In genomic region chr12:8313270-8313771, GRCm38 (mm10) we compare ENCODE assay signal across 8 mouse cellular contexts. TPM values are rescaled to one million over a fixed set of nuclear protein-coding genes. Genes with fewer than 3 reads are reported as not detected.
A peak's percentile ranks its signal among the peaks of the same experiment; 100 is the strongest.
DNase-seq lines count a peak whose midpoint lies in the region; ATAC-seq and TF ChIP-seq lines count a peak whose summit lies in the region.

Gene Hs1bp3, plus strand, starts transcription at chr12:8313432.

- peak within 1 kb of the TSS; percentile 67 for H3K4me3 ChIP-seq in forebrain, embryonic 10.5 days
- peak within 1 kb of the TSS; percentile 66 for H3K4me3 ChIP-seq in heart, embryonic 15.5 days
- H3K4me3 ChIP-seq in liver, embryonic 16.5 days (ENCODE audit: low read depth, low read length), result peak within 1 kb of the TSS; percentile 58
- peak within 1 kb of the TSS; percentile 57 for H3K4me3 ChIP-seq in neural tube, embryonic 12.5 days
- H3K4me3 ChIP-seq in stomach, postnatal 0 days (ENCODE audit: low read depth, low read length), result peak within 1 kb of the TSS; percentile 66

- peaks cover 45% of the 10 kb centered on the region for H3K27me3 ChIP-seq in forebrain, embryonic 10.5 days (ENCODE audit: poor library complexity, severe bottlenecking)
- H3K27me3 ChIP-seq in heart, embryonic 15.5 days, result peaks cover 22% of the 10 kb centered on the region
- peaks cover 16% of the 10 kb centered on the region for H3K27me3 ChIP-seq in liver, embryonic 16.5 days (ENCODE audit: control insufficient read depth, insufficient read depth, low read depth, low read length)
- peaks cover 15% of the 10 kb centered on the region for H3K27me3 ChIP-seq in neural tube, embryonic 12.5 days (replicated peaks)
- H3K27me3 ChIP-seq in stomach, postnatal 0 days (ENCODE audit: control insufficient read depth, insufficient read depth, low read length), result no peaks in the 10 kb centered on the region

- WGBS in forebrain, embryonic 10.5 days, result under 1% methylated on average over 38 of the region's 38 CpGs
- under 1% methylated on average over 38 of the region's 38 CpGs for WGBS in heart, embryonic 15.5 days
- WGBS in liver, embryonic 16.5 days (ENCODE audit: insufficient replicate concordance), result 0% methylated on average over 37 of the region's 38 CpGs
- under 1% methylated on average over 38 of the region's 38 CpGs for WGBS in neural tube, embryonic 12.5 days
- under 1% methylated on average over 35 of the region's 38 CpGs for WGBS in stomach, postnatal 0 days

- TF ChIP-seq EP300 in stomach, postnatal 0 days (optimal IDR thresholded peaks at IDR 0.05), result no peak

- H3K36me3 ChIP-seq in forebrain, embryonic 10.5 days (replicated peaks), result peaks cover 6% of the 10 kb centered on the region
- H3K36me3 ChIP-seq in heart, embryonic 15.5 days, result peaks cover 7% of the 10 kb centered on the region; the same call in 1 of the 2 replicates
- H3K36me3 ChIP-seq in liver, embryonic 16.5 days (ENCODE audit: control insufficient read depth, insufficient read depth), result no peaks in the 10 kb centered on the region
- H3K36me3 ChIP-seq in neural tube, embryonic 12.5 days, result peaks cover 3% of the 10 kb centered on the region; the same call in 1 of the 2 replicates
- H3K36me3 ChIP-seq in stomach, postnatal 0 days (ENCODE audit: control insufficient read depth, insufficient read depth, low read length), result no peaks in the 10 kb centered on the region

- peak; percentile 93 for TF ChIP-seq CTCF in stomach, postnatal 0 days (IDR thresholded peaks at IDR 0.05; ENCODE audit: low read depth)

- peak within 1 kb of the TSS; percentile 77 for H3K4me2 ChIP-seq in heart, embryonic 15.5 days
- peak within 1 kb of the TSS; percentile 68 for H3K4me2 ChIP-seq in liver, embryonic 16.5 days (ENCODE audit: low read depth, low read length)
- H3K4me2 ChIP-seq in neural tube, embryonic 12.5 days (replicated peaks), result peak within 1 kb of the TSS; percentile 81
- peak within 1 kb of the TSS; percentile 86 for H3K4me2 ChIP-seq in stomach, postnatal 0 days (replicated peaks; ENCODE audit: low read depth)

- peak within 1 kb of the TSS; percentile 83 for H3K27ac ChIP-seq in forebrain, embryonic 10.5 days
- no peak within 1 kb of the TSS for H3K27ac ChIP-seq in heart, embryonic 15.5 days
- H3K27ac ChIP-seq in liver, embryonic 16.5 days (ENCODE audit: low read length), result no peak within 1 kb of the TSS
- H3K27ac ChIP-seq in neural tube, embryonic 12.5 days, result no peak within 1 kb of the TSS
- H3K27ac ChIP-seq in stomach, postnatal 0 days (replicated peaks), result no peak within 1 kb of the TSS

- H3K4me1 ChIP-seq in forebrain, embryonic 10.5 days, result peaks cover 36% of the 10 kb centered on the region
- peaks cover 12% of the 10 kb centered on the region for H3K4me1 ChIP-seq in heart, embryonic 15.5 days (replicated peaks)
- H3K4me1 ChIP-seq in liver, embryonic 16.5 days (ENCODE audit: control insufficient read depth, low read depth, low read length), result peaks cover 3% of the 10 kb centered on the region; the same call in 1 of the 2 replicates
- H3K4me1 ChIP-seq in neural tube, embryonic 12.5 days, result peaks cover 19% of the 10 kb centered on the region
- no peaks in the 10 kb centered on the region for H3K4me1 ChIP-seq in stomach, postnatal 0 days (replicated peaks; ENCODE audit: control insufficient read depth, insufficient read depth)

- H3K9ac ChIP-seq in heart, embryonic 15.5 days, result peak within 1 kb of the TSS; percentile 72
- H3K9ac ChIP-seq in liver, embryonic 16.5 days (ENCODE audit: low read depth, low read length), result peak within 1 kb of the TSS; percentile 33; the same call in 1 of the 2 replicates
- peak within 1 kb of the TSS; percentile 71 for H3K9ac ChIP-seq in neural tube, embryonic 12.5 days
- peak within 1 kb of the TSS; percentile 76 for H3K9ac ChIP-seq in stomach, postnatal 0 days (ENCODE audit: low read length)

- ATAC-seq in heart, embryonic 15.5 days (replicated peaks; ENCODE audit: insufficient number of reproducible peaks, insufficient read depth, low FRiP score, low read depth), result peak; percentile 77
- ATAC-seq in liver, embryonic 16.5 days (ENCODE audit: low read depth), result peak; percentile 85
- ATAC-seq in neural tube, embryonic 12.5 days (ENCODE audit: low FRiP score, low read depth), result peak; percentile 81
- peak; percentile 86 for ATAC-seq in stomach, postnatal 0 days (ENCODE audit: low FRiP score, low TSS enrichment)

- DNase-seq in CD8-positive naive resting alpha-beta T cell, adult 2 months (ENCODE audit: low read depth in 2 of 2, low spot score in 2 of 2), result peak; percentile 69 to 73
- peak; percentile 44 for DNase-seq in c-Kit-negative CD71-positive TER-119-positive erythroid progenitor cells, embryonic 14.5 days (ENCODE audit: low read depth, low spot score)
- peak; percentile 90 for DNase-seq in forebrain, embryonic 10.5 days (ENCODE audit: extremely low spot score, low spot score)
- DNase-seq in kidney, postnatal 25 days, result peak; percentile 92
- peak; percentile 93 for DNase-seq in stomach, postnatal 0 days (ENCODE audit: low spot score)

- H3K9me3 ChIP-seq in forebrain, embryonic 10.5 days, result no peaks in the 10 kb centered on the region
- no peaks in the 10 kb centered on the region for H3K9me3 ChIP-seq in heart, embryonic 15.5 days (replicated peaks)
- no peaks in the 10 kb centered on the region for H3K9me3 ChIP-seq in liver, embryonic 16.5 days (replicated peaks; ENCODE audit: control insufficient read depth, low read length)
- H3K9me3 ChIP-seq in neural tube, embryonic 12.5 days, result no peaks in the 10 kb centered on the region
- H3K9me3 ChIP-seq in stomach, postnatal 0 days (ENCODE audit: control insufficient read depth, low read length), result no peaks in the 10 kb centered on the region

RNA-seq across cellular contexts. Expression of gene Hs1bp3, which starts in this region (rescaled TPM):
- 15.3 and 17.8 TPM in 2 replicates for polyA plus RNA-seq in forebrain, embryonic 10.5 days (2016; fragmentation: Nextera tagmentation; extraction: Ambion mirVana)
- polyA plus RNA-seq in heart, embryonic 15.5 days (2015; fragmentation: Nextera tagmentation; extraction: Ambion mirVana), result 12.1 and 16.5 TPM in 2 replicates
- 4.4 and 5.0 TPM in 2 replicates for polyA plus RNA-seq in liver, embryonic 16.5 days (2015; fragmentation: Nextera tagmentation; extraction: Ambion mirVana)
- 10.9 and 11.6 TPM in 2 replicates for polyA plus RNA-seq in neural tube, embryonic 12.5 days (2016; fragmentation: Nextera tagmentation; extraction: Ambion mirVana)
- 7.0 and 7.7 TPM in 2 replicates for polyA plus RNA-seq in stomach, postnatal 0 days (2015; fragmentation: Nextera tagmentation; extraction: Ambion mirVana)
